Mouse (Mus musculus) liver, postnatal 0 days (tissue): ENCODE results near the gene Zfp872. TPM values are rescaled to one million over a fixed set of nuclear protein-coding genes. Genes with fewer than 3 reads are reported as not detected.

Experiments used
- ATAC-seq: fragments of 200-750 bp; cut with Nextera tagmentation; 2 replicates; pipeline ENCODE4 v1.8.0; 2017; ENCODE audit warnings: mild to moderate bottlenecking, moderate library complexity
- DNase-seq: peaks from one replicate; pipeline ENCODE4 v3.0.0-alpha.2; 2016
- H3K27ac ChIP-seq: fragments of 300-500 bp; sonication (generic); 2 replicates; pipeline ENCODE4 v1.5.1; 2014; ENCODE audit warnings: antibody characterized with exemption, moderate library complexity, mild to moderate bottlenecking, low read depth
- H3K27me3 ChIP-seq: fragments of 300-500 bp; sonication (generic); 2 replicates; pipeline ENCODE4 v1.6.1; 2014; ENCODE audit warnings: low read length, control low read depth, mixed read lengths; ENCODE audit not compliant: insufficient read depth
- H3K36me3 ChIP-seq: fragments of 300-500 bp; sonication (generic); replicated peaks from 2 replicates; pipeline ENCODE4 v1.6.1; 2014; ENCODE audit warnings: mild to moderate bottlenecking, control low read depth, low read length, moderate library complexity, mixed read lengths; ENCODE audit not compliant: insufficient read depth
- H3K4me1 ChIP-seq: fragments of 300-500 bp; sonication (generic); 2 replicates; pipeline ENCODE4 v1.6.1; 2014; ENCODE audit warnings: antibody characterized with exemption, mild to moderate bottlenecking, control low read depth; ENCODE audit not compliant: insufficient read depth
- H3K4me2 ChIP-seq: fragments of 300-500 bp; sonication (generic); 2 replicates; pipeline ENCODE4 v1.6.1; 2014; ENCODE audit warnings: low read depth, mild to moderate bottlenecking, low read length, moderate library complexity, mixed read lengths
- H3K4me3 ChIP-seq: fragments of 300-500 bp; sonication (generic); 2 replicates; pipeline ENCODE4 v1.5.1; 2014; ENCODE audit warnings: low read depth, low read length
- H3K9ac ChIP-seq: fragments of 300-500 bp; sonication (generic); replicated peaks from 2 replicates; pipeline ENCODE4 v1.6.1; 2014; ENCODE audit warnings: mild to moderate bottlenecking, moderate library complexity
- H3K9me3 ChIP-seq: fragments of 300-500 bp; sonication (generic); 2 replicates; pipeline ENCODE4 v1.6.1; 2016; ENCODE audit warnings: mild to moderate bottlenecking, control low read depth, low read length, mixed read lengths
- CTCF ChIP-seq: sonication (generic); IDR thresholded peaks from 2 replicates; pipeline ENCODE4 v1.5.1; 2016; ENCODE audit warnings: antibody characterized with exemption, low read depth
- EP300 ChIP-seq: IDR thresholded peaks from 2 replicates; pipeline ENCODE4 v1.6.1; 2016; ENCODE audit warnings: antibody characterized with exemption, low read depth, mild to moderate bottlenecking
- WGBS: fragments of 180-500 bp; shearing (Covaris S2); extraction: QIAGEN DNeasy Blood & Tissue Kit; methylation state at CpG from one replicate; pipeline ENCODE4 v1.1.7; 2014; ENCODE audit not compliant: insufficient replicate concordance; 5-methylcytosine and 5-hydroxymethylcytosine counted together
- polyA plus RNA-seq: library from polyadenylated mRNA; unstranded; fragments of >200 nt; fragmentation: Nextera tagmentation; extraction: Ambion mirVana; gene quantifications from 2 replicates; pipeline ENCODE4 v1.2.1, GENCODE M21; 2015

The Zfp872 gene
- polyA plus RNA-seq, 1 experiment from 2014 or later, result 0.04 TPM

DNA sequence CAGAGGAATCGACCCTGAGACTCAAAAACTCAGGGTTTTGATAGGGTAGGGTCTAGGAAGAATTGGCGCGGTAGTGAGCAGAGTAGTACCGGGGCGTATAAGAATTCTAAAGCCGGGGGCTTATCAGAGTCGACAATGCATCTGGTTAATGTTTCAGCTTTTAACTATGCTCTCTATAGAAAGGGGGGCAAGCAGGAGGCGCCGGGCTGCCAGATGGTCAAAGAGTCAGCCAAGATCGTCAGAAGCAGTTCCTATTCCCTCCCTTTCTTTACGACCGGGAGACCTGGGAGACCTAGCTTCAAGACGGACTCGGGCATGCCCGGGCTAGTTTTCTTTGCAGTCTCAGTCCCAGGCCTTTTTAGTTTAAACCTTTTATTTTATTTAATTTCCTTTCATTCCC is 39.0 kb downstream of the Zfp872 start:
- ATAC-seq, result no peak
- TF ChIP-seq CTCF (no peak), EP300 (no peak)
- Histone ChIP-seq H3K36me3 (no peaks in the 10 kb centered on the region), H3K4me2 (no peak overlapping the region), H3K9me3 (no peaks in the 10 kb centered on the region), H3K27ac (no peak overlapping the region), H3K9ac (no peak overlapping the region), H3K4me3 (no peak overlapping the region), H3K27me3 (no peaks in the 10 kb centered on the region), H3K4me1 (peaks cover 9% of the 10 kb centered on the region; the same call in 1 of the 2 replicates)
- WGBS, result 88% methylated on average over 15 of the region's 15 CpGs
- no peak for DNase-seq

DNA sequence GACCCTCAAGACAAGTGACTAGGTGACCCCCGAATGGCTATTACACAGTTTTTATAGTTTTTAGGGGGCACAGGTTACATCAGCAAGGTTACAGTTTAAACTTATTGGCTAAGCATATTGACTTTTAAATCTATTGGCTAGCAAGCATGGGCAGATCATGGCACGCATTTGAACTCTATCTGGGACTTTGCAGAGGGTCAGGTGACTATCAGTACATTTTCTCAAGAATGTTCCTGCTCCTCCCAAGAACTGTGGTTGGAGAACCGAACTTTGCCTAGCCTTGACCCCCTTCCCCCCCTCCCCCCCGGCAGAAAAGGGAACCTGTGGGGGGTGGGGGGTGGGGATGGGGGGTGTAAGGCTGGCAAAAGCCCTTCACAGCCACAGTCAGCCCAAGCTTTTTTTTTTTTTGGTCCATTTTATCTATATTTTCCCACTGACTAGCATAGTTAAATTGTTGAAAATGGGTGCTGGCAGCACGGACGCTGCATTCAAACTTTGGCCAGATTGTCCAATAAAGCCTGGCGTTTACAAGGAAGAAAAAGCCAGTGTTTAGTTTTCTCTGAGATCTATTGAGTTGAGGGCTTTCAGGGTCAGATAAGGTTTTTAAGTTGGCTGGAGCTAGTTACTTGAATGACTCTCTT is 41.6 kb downstream of the Zfp872 start:
- H3K4me3 ChIP-seq, result no peak overlapping the region

DNA sequence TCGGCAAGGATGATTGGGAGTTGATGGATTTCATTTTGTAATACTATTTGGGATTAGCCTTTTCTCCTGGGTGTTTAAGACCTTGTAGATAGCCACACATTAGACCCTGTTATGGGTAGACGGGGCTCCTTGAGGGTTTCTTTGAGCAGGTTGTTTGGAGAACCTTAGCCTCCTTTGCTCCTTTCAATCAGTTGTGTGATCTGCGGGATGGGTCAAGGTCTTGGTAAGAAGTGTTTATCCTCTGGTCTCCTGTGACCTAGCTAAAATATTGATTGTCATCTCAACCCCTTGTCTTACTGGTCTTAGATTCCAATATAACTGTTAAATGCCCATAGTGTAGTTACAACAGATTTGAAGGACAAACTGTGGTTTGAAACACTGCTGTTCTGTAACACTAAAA is 42.2 kb downstream of the Zfp872 start:
- peaks cover 9% of the 10 kb centered on the region; the same call in 1 of the 2 replicates for H3K4me1 ChIP-seq
- no peak overlapping the region for H3K4me2 ChIP-seq
- DNase-seq, result no peak
- H3K36me3 ChIP-seq, result peaks cover 6% of the 10 kb centered on the region
- H3K27ac ChIP-seq, result no peak overlapping the region
- no peaks in the 10 kb centered on the region for H3K27me3 ChIP-seq
- no peak for ATAC-seq
- H3K9ac ChIP-seq, result no peak overlapping the region
- H3K9me3 ChIP-seq, result no peaks in the 10 kb centered on the region
- TF ChIP-seq EP300 (no peak), CTCF (no peak)
- WGBS, result 79% methylated on average over 3 of the region's 3 CpGs
- H3K4me3 ChIP-seq, result no peak overlapping the region

More for the DNA sequence above, 41.6 kb downstream of the Zfp872 start:
- no peak for DNase-seq
- no peak overlapping the region for H3K27ac ChIP-seq
- TF ChIP-seq CTCF (no peak), EP300 (no peak)
- no peak for ATAC-seq
- peaks cover 5% of the 10 kb centered on the region; the same call in 1 of the 2 replicates for H3K36me3 ChIP-seq
- no peak overlapping the region for H3K9ac ChIP-seq
- no peaks in the 10 kb centered on the region for H3K27me3 ChIP-seq
- 71% methylated on average over 7 of the region's 7 CpGs for WGBS
- H3K9me3 ChIP-seq, result no peaks in the 10 kb centered on the region
- peaks cover 9% of the 10 kb centered on the region; the same call in 1 of the 2 replicates for H3K4me1 ChIP-seq
- no peak overlapping the region for H3K4me2 ChIP-seq

DNA sequence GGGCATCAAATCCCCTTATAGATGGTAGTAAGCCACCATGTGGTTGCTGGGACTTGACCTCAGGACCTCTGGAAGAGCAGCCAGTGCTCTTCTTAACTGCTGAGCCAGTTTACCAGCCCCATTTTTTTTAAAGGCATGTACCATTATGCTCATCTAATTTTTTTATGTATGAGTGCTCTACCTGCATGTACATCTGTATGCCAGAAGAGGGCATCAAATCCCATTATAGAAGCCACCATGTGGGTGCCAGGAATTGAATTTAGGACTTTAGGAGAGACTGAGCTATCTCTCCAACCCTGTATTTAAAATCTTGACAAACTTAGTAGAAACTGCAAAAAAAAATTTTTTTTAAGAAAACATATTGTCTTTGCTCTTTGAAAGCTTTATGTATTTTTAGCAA is 42.7 kb downstream of the Zfp872 start:
- Histone ChIP-seq H3K27ac (no peak overlapping the region), H3K4me2 (no peak overlapping the region), H3K36me3 (peaks cover 8% of the 10 kb centered on the region), H3K9me3 (no peaks in the 10 kb centered on the region), H3K4me1 (peaks cover 9% of the 10 kb centered on the region; the same call in 1 of the 2 replicates), H3K4me3 (no peak overlapping the region), H3K27me3 (no peaks in the 10 kb centered on the region), H3K9ac (no peak overlapping the region)
- ATAC-seq (no peak), DNase-seq (no peak)
- TF ChIP-seq CTCF (peak; percentile 52), EP300 (no peak)

DNA sequence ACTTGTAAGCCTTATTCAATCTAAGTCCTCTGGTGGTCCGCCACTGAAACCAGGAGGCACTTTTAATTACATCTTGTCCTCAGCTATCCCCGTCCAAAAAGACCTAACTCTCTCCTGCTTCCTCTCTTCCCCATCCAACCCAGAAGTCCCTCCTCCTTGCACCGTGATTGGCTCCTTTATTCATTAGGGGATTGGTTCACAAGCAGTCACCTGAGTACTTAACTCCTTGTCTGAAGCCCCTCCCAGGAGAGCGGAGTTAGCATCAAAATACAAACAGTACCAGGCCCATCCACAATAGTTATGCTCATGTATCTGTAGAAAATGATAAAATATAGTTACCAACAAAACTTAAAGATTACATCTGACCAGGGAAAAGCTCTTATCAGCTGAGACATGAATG is 52.1 kb downstream of the Zfp872 start:
- H3K4me2 ChIP-seq, result no peak overlapping the region
- DNase-seq (no peak), ATAC-seq (no peak)
- WGBS, result 95% methylated on average over 4 of the region's 4 CpGs
- TF ChIP-seq EP300, result no peak
- TF ChIP-seq CTCF, result no peak
- H3K4me3 ChIP-seq, result no peak overlapping the region
- H3K36me3 ChIP-seq, result peaks cover 63% of the 10 kb centered on the region
- H3K27me3 ChIP-seq, result no peaks in the 10 kb centered on the region
- no peaks in the 10 kb centered on the region for H3K4me1 ChIP-seq
- H3K9ac ChIP-seq, result no peak overlapping the region
- H3K9me3 ChIP-seq, result peaks cover 10% of the 10 kb centered on the region
- no peak overlapping the region for H3K27ac ChIP-seq

DNA sequence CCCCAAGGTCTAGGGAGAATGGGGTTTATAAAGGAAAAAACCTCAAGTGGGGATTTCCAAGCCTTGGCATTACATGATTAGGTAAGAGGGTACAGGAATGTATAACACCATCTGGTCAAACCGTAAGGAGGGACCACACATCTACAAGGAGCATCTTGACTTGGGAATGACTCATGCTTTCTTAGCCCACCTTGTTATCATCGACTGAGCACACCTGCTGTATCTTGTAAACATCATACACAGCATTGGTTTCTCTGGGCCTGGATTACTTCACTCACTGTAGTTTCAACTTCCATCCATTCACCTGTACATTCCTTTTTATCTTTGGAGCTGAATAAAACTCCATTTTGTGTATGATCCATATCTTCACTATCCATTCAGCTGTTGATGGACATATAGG is 56.4 kb downstream of the Zfp872 start:
- H3K36me3 ChIP-seq, result peaks cover 33% of the 10 kb centered on the region

More for the DNA sequence above, 56.4 kb downstream of the Zfp872 start:
- TF ChIP-seq CTCF (no peak), EP300 (no peak)
- Histone ChIP-seq H3K9me3 (peaks cover 21% of the 10 kb centered on the region), H3K27ac (no peak overlapping the region), H3K4me3 (no peak overlapping the region), H3K4me2 (no peak overlapping the region), H3K27me3 (no peaks in the 10 kb centered on the region), H3K9ac (no peak overlapping the region), H3K4me1 (no peaks in the 10 kb centered on the region)
- WGBS, result 85% methylated on average over 2 of the region's 2 CpGs
- no peak for DNase-seq
- no peak for ATAC-seq

Other genes with a start within 250 kb of the Zfp872 start
- 2.3 and 2.6 TPM in 2 replicates for gene Swsap1, start 232.3 kb upstream of the Zfp872 start, polyA plus RNA-seq
- 40.6 and 41.6 TPM in 2 replicates for gene Epor, start 224.6 kb upstream of the Zfp872 start, polyA plus RNA-seq
- gene Rgl3, start 198.6 kb upstream of the Zfp872 start, polyA plus RNA-seq, result 0.14 and 0.32 TPM in 2 replicates
- gene Ccdc151, start 185.5 kb upstream of the Zfp872 start, polyA plus RNA-seq, result not detected in 2 replicates
- 47.0 and 47.6 TPM in 2 replicates for gene Prkcsh, start 185.3 kb upstream of the Zfp872 start, polyA plus RNA-seq
- not detected in 2 replicates for gene Elavl3, start 136.1 kb upstream of the Zfp872 start, polyA plus RNA-seq
- gene Gm49318, start 116.8 kb upstream of the Zfp872 start, polyA plus RNA-seq, result not detected in 2 replicates
- gene Zfp653, start 116.7 kb upstream of the Zfp872 start, polyA plus RNA-seq, result 2.6 and 3.1 TPM in 2 replicates
- gene Ecsit, start 102.7 kb upstream of the Zfp872 start, polyA plus RNA-seq, result 18.1 and 18.2 TPM in 2 replicates
- gene Cnn1, start 88.9 kb upstream of the Zfp872 start, polyA plus RNA-seq, result 0.33 and 0.68 TPM in 2 replicates
- 72.7 and 75.6 TPM in 2 replicates for gene Elof1, start 70.9 kb upstream of the Zfp872 start, polyA plus RNA-seq
- gene Acp5, start 52.4 kb upstream of the Zfp872 start, polyA plus RNA-seq, result 102 and 108 TPM in 2 replicates
- 34.9 and 36.6 TPM in 2 replicates for gene Pigyl, start 31.2 kb upstream of the Zfp872 start, polyA plus RNA-seq
- gene Zfp809, start 37.6 kb downstream of the Zfp872 start, polyA plus RNA-seq, result 4.2 and 4.4 TPM in 2 replicates
- gene Zfp599, start 71.8 kb downstream of the Zfp872 start, polyA plus RNA-seq, result 0.69 and 0.99 TPM in 2 replicates
- 4.8 and 4.9 TPM in 2 replicates for gene Zfp810, start 119.6 kb downstream of the Zfp872 start, polyA plus RNA-seq
- 6.9 and 7.2 TPM in 2 replicates for gene Anln, start 201.1 kb downstream of the Zfp872 start, polyA plus RNA-seq
- 1.2 and 1.6 TPM in 2 replicates for gene 9530077C05Rik, start 223.4 kb downstream of the Zfp872 start, polyA plus RNA-seq